Mouse (Mus musculus): ENCODE measurements around the gene Maml3.

Gene Maml3

DNA sequence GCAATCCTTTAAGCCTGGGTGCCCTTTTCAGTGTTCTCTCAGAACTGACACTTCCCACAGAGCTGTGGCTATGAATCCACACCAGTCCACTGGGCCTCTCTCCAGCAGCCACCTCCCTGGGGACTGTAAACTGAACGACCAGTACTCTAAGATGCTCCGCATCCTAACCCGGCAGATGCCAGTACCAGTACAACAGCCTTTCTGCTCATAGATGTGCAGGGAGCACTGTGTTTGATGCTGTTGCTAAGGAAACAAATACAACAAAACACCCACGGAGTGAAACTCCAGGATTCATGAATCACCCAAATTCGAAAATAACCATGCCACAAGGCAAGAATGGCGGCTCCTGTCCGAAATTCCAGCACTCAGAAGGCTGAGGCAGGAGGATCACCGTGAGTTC, 163.1 kb downstream of the Maml3 start:
- ChIA-PET POLR2A (no interaction called here), CTCF (no interaction called here)

DNA sequence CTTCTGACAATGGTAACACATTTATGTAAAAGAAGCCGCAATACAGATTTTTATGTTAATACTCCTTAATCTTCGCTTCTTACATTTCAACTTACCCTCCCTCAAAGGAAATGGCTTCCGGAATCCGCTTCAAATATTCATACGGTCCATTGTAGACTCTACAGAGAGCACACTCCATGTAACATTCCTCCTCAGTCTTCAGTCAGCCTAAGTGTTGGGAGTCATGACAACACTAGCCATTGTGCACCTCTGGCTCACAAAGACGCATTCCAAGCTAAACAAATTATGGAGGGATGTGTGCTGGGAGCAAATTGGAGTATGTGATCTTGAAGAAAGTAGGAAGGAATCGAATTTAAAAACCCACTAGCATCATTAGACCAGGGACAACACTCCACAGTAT, 165.0 kb downstream of the Maml3 start:
- CTCF ChIA-PET = no interaction called here
- POLR2A ChIA-PET = no interaction called here

DNA sequence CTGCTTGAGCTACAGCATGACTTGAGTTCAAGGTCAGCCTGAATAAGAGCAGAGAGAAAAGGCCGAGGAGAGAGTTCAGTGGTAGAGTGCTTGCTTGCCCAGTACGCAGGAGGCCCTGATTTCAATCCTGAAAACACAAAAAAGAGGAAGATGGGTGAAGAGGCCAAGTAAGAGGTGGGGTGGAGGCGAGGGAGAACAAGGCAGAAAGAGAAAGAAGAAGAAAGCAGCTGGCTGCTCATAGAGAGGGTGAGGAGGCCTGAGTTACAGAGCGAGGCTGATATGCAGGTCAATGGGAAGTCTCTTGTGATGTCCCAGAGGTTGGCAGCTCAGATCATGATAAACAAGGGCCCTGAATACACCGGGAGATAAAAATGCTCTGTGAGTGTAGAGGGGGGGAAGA, 165.8 kb downstream of the Maml3 start:
- ChIA-PET CTCF (interaction anchor here in 1 of 4 experiments (0.8 kb wide), 1 partner anchor 65 kb away, joined by 5 read pairs; no protein-coding TSS in a partner anchor), POLR2A (no interaction called here)

DNA sequence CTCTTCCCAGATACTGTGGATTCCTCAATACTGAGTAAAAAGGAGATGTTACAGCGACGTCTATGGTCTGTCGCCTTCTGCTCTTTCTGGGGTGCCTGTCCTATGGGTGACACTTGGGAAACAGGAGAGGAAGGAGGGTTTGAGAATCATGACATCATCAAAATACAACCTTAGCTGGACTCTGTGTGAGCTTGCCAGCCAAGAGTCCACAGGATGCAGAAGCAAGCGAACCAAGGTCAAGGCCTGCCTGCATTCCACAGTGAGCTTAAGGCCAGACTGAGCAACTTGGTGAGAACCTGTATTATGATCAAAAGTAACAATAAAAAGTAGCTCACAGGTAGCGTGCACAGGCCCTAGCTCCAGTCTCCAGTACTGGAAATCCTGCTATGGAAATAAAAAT, 167.7 kb downstream of the Maml3 start:
- ChIA-PET POLR2A (interaction anchor here in 1 of 4 experiments (0.6 kb wide), 1 partner anchor 42 kb away, joined by 4 read pairs; no protein-coding TSS in a partner anchor), CTCF (no interaction called here)

DNA sequence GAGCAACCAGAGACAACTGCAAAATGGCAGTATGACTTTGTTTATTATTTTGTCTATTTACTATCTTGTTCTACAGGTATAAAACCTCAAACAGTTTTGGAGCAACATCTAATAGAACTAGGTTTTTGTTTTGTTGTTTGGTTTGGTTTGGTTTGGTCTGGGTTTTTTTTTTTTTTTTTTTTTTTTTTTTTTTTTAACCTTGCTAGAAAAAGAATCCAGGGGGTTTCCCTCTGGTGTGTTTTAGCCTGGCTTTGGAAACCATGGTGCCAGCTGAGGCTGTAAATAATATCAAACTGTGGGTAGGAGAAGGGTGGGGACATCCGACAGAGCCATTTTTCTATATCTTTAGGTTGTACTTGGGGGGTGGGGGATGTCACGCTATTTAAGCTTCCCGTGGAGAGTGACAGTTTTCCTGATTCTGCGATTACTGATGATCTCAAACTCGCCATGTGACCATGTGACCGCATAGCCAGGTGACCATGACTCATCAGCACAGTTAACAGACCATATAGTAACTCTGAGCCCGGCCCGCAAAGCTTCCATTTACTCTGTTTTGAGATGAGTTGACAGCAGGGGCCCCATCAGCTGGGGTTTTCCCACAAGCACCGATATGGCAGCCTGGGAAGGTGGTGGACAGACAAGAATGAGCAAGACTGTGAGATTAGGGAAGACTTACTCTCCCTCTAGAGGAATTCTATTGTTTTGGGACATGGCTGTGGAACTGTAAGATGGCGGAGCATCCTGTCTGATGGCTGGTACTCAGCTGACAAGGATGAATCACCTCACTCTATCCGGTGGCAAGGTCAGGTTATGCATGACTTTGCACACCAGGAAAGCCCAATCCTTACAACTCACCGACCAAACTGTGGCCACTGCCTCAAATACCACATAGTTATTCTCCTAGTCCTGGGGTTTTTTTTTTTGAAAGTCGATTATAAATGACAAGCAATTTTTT, 170.1 kb downstream of the Maml3 start:
- CTCF ChIA-PET = interaction anchor here in 1 of 4 experiments (0.6 kb wide), 1 partner anchor 121 kb away, joined by 4 read pairs; no protein-coding TSS in a partner anchor
- POLR2A ChIA-PET = no interaction called here

DNA sequence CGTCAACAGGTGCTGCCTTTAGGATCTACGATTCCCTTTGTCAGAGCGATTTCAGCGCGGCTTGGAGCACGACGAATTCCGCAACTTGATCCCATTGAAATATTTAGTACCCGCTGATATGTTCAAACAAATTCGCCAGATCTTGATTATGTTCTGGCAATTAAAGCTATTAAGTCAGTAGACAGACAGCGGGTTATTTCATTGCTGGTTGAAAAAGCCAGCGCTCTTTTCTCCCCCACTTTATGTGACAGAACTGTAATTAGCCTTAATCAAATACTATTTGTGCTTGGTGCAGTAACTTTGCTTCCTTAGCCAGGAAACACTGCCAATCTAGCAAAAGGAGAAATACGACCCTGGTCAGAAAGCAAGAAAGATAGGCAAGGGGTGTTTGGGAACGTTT, 176.7 kb downstream of the Maml3 start:
- POLR2A ChIA-PET = no interaction called here
- CTCF ChIA-PET = interaction anchor here in 1 of 4 experiments (0.7 kb wide), 1 partner anchor 234 kb away, joined by 3 read pairs; no protein-coding TSS in a partner anchor

DNA sequence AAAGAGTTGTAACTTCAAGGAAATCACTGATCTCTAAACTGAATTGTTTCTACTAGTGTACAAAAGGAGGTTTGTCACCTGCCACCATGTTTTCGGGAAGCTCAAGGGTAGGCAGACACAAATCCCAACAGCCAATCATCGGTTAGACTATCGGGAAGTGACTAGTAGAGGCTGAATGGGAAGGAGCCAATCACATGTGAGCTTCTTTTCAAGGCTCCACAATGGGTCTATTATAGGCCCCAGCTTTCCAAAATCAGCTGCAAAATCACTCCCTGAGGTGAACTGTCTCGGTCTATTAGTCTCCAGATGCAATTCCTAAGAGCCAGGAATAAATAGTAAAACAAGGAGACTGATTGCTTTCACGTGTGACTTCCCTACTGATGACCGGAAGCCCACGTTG, 177.3 kb downstream of the Maml3 start:
- ChIA-PET CTCF (interaction anchor here in 1 of 4 experiments (0.6 to 0.7 kb wide), 2 partner anchors 234 to 268 kb away, joined by 3 to 5 read pairs; no protein-coding TSS in a partner anchor), POLR2A (no interaction called here)

DNA sequence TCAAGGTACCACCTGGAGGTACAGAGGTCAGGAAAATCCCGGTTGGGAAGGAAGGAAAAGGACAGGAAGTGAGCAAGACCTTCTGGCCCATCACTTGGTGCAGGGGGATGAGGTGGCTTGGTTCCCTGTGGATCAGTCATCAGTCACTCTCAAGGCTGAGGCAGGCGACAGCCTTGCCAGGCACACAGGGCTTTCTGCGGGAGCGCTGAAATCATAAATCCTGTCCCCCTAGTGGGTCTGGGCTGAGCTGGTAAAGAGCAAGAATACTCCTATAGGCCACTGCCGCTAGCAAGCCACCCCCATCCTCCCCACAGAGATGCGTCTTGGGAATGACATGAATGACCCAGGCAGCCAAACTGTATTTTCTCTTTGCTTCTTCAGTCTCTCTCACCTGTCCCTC, 177.8 kb downstream of the Maml3 start:
- CTCF ChIA-PET = interaction anchor here in 1 of 4 experiments (0.6 kb wide), 1 partner anchor 269 kb away, joined by 5 read pairs; no protein-coding TSS in a partner anchor
- POLR2A ChIA-PET = no interaction called here

DNA sequence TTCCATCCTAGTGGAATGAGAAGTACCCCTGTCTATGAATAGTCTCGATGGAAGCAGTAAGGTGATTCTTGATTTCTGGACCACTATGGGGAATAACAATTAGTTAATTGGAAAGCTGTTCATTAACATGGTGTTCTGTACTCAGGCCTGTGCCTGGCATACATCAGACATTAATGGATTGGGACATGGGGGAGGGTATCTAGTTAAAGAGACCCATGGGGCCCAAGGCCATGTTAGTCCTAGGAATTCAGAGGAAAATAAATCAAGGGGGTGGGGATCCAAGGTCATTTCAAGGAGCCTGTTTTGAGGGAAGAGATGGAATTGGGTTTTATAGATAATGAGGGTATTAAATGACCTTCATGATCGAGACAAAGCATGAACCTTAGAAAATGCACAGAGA, 179.1 kb downstream of the Maml3 start:
- CTCF ChIA-PET = interaction anchor here in 1 of 4 experiments (0.8 kb wide), 1 partner anchor 225 kb away, joined by 4 read pairs; no protein-coding TSS in a partner anchor
- POLR2A ChIA-PET = interaction anchor here in 1 of 4 experiments (0.5 to 1.6 kb wide), 3 partner anchors 37 to 366 kb away, joined by 3 read pairs; no protein-coding TSS in a partner anchor

DNA sequence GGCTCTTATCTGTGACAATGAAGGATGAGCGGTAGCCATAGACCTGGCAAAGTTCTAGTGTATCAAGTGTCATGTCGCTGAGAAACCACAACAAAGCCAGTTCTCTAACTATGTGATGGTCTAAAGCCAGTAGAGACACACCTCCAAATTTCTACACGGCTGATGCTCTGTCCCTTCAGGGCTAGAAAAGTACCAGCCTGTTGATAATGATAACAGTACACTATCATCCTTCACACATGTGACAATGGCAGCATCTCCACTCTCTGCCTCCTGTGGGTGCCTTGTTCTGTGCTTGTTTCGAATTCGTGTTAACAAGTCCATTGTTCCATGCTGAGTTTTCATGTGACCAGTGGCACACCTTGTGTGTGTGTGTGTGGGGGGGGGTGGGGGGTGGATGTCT, 180.2 kb downstream of the Maml3 start:
- POLR2A ChIA-PET = no interaction called here
- CTCF ChIA-PET = no interaction called here

DNA sequence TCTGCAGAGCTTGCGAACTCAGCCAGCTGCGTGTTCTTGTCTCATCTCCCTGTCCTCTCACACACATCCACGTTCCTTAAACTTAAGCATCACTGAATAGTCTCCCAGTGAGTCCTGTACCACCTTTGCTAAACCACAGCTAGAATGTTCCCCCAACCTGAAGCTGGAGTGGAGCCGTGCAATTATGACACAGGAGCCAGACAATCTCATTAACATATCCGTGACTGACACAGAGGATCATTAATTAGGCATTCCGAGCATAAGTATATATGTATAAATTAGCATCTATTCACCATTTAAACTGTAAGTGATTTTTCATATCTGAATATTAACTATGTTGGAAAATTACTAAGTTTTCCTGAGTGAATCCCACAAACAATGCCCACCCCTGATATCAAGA, 181.1 kb downstream of the Maml3 start:
- CTCF ChIA-PET = interaction anchor here in 1 of 4 experiments (0.5 kb wide), 1 partner anchor 920 kb away, joined by 6 read pairs; no protein-coding TSS in a partner anchor
- POLR2A ChIA-PET = interaction anchor here in 1 of 4 experiments (0.5 kb wide), 1 partner anchor 132 kb away, joined by 4 read pairs; no protein-coding TSS in a partner anchor

DNA sequence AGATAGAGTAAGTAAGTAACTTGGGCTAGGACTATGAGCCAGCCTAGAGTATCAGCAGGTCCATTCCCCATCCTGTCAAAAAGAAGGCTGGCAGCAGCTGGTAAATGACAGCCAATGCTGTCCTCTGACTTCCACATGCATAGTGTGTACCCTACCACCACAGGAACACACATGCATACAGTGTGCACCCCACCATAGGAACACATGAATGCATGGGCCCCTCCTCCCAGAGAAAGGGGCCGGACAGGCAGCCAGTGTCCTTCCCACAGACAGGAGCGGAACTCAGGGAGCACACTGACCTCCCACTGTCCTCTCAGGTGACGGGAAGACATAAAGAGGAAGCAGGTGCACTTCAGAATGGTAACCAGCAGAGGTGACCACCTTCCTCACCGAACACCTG, 188.0 kb downstream of the Maml3 start:
- CTCF ChIA-PET = interaction anchor here in 1 of 4 experiments (0.6 kb wide), 1 partner anchor 52 kb away, joined by 7 read pairs; no protein-coding TSS in a partner anchor
- POLR2A ChIA-PET = interaction anchor here in 1 of 4 experiments (0.6 kb wide), 1 partner anchor 212 kb away, joined by 4 read pairs; no protein-coding TSS in a partner anchor

DNA sequence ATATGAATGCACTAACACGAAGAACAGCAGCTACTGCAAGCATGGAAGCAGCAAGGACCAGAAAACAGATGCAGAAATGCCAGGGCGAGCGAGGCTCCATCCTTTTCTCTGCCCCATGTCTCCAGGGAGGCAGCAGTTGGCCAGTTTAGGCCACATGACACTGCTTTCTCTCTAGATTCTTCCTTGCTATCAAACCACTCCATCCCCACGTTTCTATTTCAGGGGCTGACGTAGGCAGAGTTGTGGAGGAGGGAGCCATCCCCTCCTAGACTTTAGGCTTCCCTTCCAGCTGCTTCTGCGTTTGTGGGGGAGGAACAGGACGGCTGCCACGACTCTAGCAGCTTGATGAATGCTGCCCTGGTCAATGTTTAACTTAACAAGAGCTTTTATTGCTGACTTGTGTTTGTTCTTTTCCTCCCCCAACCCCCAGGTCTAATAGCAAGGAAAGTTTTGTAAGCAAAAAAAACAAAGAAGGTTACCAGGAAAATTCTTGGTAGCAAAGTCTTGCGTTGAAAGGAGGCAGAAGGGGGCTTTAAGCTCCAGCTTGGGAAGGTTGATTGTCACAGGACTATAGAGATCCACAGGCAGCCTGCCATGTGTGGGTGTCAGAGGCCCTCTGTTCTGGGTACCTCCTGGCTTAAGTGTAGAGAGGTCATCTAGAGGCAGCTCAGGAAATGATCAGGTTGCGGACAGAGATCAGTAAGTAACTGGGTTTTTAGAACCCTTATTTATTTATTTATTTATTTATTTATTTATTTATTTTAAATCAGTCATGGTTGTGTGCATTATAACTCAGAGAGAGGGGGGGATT, 188.6 kb downstream of the Maml3 start:
- CTCF ChIA-PET = interaction anchor here in 1 of 4 experiments (0.6 kb wide), 1 partner anchor 52 kb away, joined by 7 read pairs; no protein-coding TSS in a partner anchor
- POLR2A ChIA-PET = interaction anchor here in 1 of 4 experiments (0.6 kb wide), 1 partner anchor 211 kb away, joined by 4 read pairs; no protein-coding TSS in a partner anchor

DNA sequence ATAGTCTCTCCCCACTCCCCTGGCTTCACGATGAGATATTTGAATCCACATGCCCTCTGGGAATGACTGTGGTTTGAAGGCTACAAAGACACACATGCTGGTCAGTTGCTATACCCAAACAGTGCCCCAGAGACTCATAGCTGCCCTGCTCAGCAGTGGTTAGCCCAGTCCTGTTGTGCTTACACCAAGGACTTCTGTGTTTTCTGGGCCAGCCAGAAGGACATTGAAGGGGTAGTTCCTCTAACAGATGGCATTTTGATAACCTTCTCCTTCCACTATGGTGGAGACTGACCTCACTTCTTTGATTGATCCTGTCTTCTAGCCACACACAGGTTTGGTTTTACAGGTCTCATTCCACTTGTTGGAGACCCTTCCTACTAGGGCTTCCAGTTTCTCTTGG, 189.5 kb downstream of the Maml3 start:
- ChIA-PET CTCF (interaction anchor here in 1 of 4 experiments (1.0 kb wide), 1 partner anchor 281 kb away, joined by 3 read pairs; no protein-coding TSS in a partner anchor), POLR2A (no interaction called here)

DNA sequence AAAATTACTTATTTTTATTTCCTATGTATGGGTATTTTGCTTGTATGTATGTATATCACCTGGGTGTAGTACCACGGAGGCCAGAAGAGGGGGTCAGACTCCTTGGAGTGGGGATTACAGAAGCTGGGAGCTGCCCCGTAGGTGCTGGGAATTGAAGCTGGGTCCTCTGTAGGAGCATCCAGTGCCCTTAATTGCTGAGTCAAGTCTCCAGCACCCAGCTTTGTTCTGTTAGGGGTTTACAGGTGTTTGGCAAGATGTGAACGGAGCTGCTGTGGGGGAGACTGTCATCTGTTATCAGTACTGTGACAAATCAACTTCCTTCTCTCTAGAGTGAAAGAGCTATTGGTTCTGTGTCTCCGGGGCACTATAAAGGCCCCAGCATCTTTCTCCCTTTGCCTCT, 190.0 kb downstream of the Maml3 start:
- POLR2A ChIA-PET = no interaction called here
- CTCF ChIA-PET = interaction anchor here in 1 of 4 experiments (1.0 kb wide), 1 partner anchor 281 kb away, joined by 3 read pairs; no protein-coding TSS in a partner anchor

DNA sequence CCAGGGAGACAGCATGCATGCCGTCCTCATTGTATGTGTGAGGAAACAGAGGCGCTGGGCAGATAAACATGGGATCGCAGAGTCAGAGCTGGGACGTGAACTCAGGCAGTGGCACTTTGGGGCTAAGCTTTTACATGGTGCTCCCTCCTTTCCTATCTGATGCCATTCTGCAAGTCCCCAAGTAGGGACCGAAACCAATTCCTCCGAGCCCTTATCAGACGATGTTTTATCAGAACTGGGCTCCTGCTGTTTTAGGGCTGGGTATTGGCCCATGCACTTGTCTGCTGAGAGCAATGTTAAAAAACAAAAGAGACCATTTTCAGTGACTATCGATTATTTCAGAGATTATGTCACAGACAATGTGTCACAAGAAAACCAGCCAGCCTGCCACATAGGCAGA, 191.4 kb downstream of the Maml3 start:
- ChIA-PET POLR2A (no interaction called here), CTCF (no interaction called here)

DNA sequence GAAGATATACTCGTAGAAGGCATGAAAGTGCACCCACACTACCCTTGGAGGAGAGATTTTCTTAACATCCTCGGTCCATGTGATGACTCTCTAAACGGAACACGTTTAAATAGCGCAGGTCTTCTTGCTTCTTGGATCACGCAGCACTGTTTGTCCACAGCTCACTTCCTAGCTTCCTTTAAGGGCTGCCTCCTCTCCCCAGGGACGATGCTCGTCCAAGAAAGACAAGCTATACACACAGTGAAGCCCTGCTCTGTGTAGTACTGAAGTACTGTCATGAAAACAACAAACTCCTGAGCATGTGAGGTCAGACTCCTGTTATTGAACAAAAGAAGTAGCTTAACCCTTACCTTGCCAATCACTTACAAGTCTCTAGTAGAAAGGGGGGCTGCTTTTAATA, 192.7 kb downstream of the Maml3 start:
- ChIA-PET POLR2A (no interaction called here), CTCF (interaction anchor here in 1 of 4 experiments (0.5 kb wide), 1 partner anchor 286 kb away, joined by 3 read pairs; no protein-coding TSS in a partner anchor)

DNA sequence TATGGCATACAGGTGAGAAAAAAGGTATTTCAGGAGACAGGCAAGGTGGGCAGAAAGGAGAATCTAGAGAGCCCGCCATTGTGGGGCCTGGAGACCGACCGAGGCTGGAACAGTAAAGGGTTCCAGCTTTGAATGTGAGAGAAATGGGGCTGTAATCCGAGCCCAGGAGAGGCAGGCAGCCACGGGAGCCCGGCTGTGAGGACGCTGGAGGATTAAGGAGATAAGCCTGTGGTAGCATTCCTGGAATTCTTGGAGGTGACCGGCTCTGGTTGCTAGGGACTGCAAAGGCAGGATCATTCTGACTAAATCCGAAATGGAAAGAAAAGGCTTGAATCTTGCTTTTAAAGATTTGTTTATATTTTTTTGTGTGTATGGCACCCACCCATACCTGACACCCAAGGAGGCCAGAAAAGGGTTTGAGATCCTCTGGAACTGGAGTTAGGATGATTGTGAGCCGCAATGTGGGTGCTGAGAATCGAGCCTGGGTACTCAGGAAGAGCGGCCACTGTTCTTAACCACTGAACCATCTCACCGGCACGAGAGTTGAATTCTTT, 196.4 kb downstream of the Maml3 start:
- POLR2A ChIA-PET = interaction anchor here in 2 of 4 experiments (0.5 to 0.6 kb wide), 2 partner anchors 9 to 70 kb away, joined by 3 to 7 read pairs; no protein-coding TSS in a partner anchor
- CTCF ChIA-PET = interaction anchor here in 2 of 4 experiments (0.6 to 0.7 kb wide), 2 partner anchors 14 to 84 kb away, joined by 3 read pairs; no protein-coding TSS in a partner anchor

All from embryonic stem cell, embryonic (primary cell).